Mouse (Mus musculus): ENCODE results near the gene 2810021J22Rik. TPM values are rescaled to one million over a fixed set of nuclear protein-coding genes. Genes with fewer than 3 reads are reported as not detected.
"Not testable (repeated sequence)": the region's sequence is repeated elsewhere in the genome, so short reads cannot be mapped to it uniquely, and the experiment has no call there.

2810021J22Rik gene
- polyA plus RNA-seq (2021): 6.4 TPM

GRCm38 (mm10) chr11:58867039-58867953 is at the start of gene 2810021J22Rik:
TSS of gene 2810021J22Rik (plus strand) at chr11:58867216.
- ChIA-PET CTCF (no interaction called here), POLR2A (interaction anchor here (0.8 kb wide), 1 partner anchor 61 kb away, joined by 3 read pairs; no protein-coding TSS in a partner anchor)
- TF ChIP-seq CTCF (IDR thresholded peaks at IDR 0.05): no peak
- in situ Hi-C loops (cut with MboI; ENCODE audit: low pct_unique_long_range_greater_than_20kb): no loop called here
- ATAC-seq: peak; percentile 66
- no peaks in the 10 kb centered on the region for H3K27me3 ChIP-seq
- no peak for DNase-seq (ENCODE audit: low read depth, low spot score)

GRCm38 (mm10) chr11:58828937-58829336 is 38.1 kb upstream of the 2810021J22Rik start, which contains the start of gene Olfr312:
TSS of gene Olfr312 (plus strand) at chr11:58829237.
- CTCF ChIA-PET; POLR2A ChIA-PET; ATAC-seq; in situ Hi-C loops (cut with MboI; ENCODE audit: low pct_unique_long_range_greater_than_20kb); H3K27me3 ChIP-seq; DNase-seq (ENCODE audit: low read depth, low spot score): not testable (repeated sequence)

- H3K27me3 ChIP-seq: peaks cover 14% of the 10 kb centered on the region
- TF ChIP-seq CTCF (IDR thresholded peaks at IDR 0.05): no peak
- DNase-seq (ENCODE audit: low read depth, low spot score) (no peak), ATAC-seq (no peak)
- in situ Hi-C loops (cut with MboI; ENCODE audit: low pct_unique_long_range_greater_than_20kb): no loop called here
- ChIA-PET CTCF (no interaction called here), POLR2A (no interaction called here)
These were observed 37.3 kb upstream of the 2810021J22Rik start for GRCm38 (mm10) chr11:58829764-58830163.

- in situ Hi-C loops (cut with MboI; ENCODE audit: low pct_unique_long_range_greater_than_20kb); ATAC-seq; CTCF ChIA-PET; DNase-seq (ENCODE audit: low read depth, low spot score); POLR2A ChIA-PET: not testable (repeated sequence)
- peaks cover 31% of the 10 kb centered on the region for H3K27me3 ChIP-seq
These were observed 34.5 kb upstream of the 2810021J22Rik start for GRCm38 (mm10) chr11:58832541-58832940.

GRCm38 (mm10) chr11:58838951-58839350 is 28.1 kb upstream of the 2810021J22Rik start, which contains the start of gene Olfr311:
TSS of gene Olfr311 (plus strand) at chr11:58839251.
- in situ Hi-C loops (cut with MboI; ENCODE audit: low pct_unique_long_range_greater_than_20kb); DNase-seq (ENCODE audit: low read depth, low spot score); ATAC-seq; CTCF ChIA-PET; POLR2A ChIA-PET: not testable (repeated sequence)
- H3K27me3 ChIP-seq: peaks cover 56% of the 10 kb centered on the region

GRCm38 (mm10) chr11:58846919-58847461 is 20.0 kb upstream of the 2810021J22Rik start, which contains the start of gene Gm12258:
TSS of gene Gm12258 (plus strand) at chr11:58847158.
- in situ Hi-C loops (cut with MboI; ENCODE audit: low pct_unique_long_range_greater_than_20kb): no loop called here
- TF ChIP-seq CTCF (IDR thresholded peaks at IDR 0.05): no peak
- CTCF ChIA-PET: no interaction called here
- peak; percentile 100 for ATAC-seq
- DNase-seq (ENCODE audit: low read depth, low spot score): peak; percentile 98
- POLR2A ChIA-PET: no interaction called here
- H3K27me3 ChIP-seq: peaks cover 9% of the 10 kb centered on the region

GRCm38 (mm10) chr11:58847636-58848035 is 19.4 kb upstream of the 2810021J22Rik start:
- ATAC-seq (no peak), DNase-seq (ENCODE audit: low read depth, low spot score) (no peak)
- ChIA-PET POLR2A (no interaction called here), CTCF (no interaction called here)
- H3K27me3 ChIP-seq: peaks cover 9% of the 10 kb centered on the region
- TF ChIP-seq CTCF (IDR thresholded peaks at IDR 0.05): no peak
- in situ Hi-C loops (cut with MboI; ENCODE audit: low pct_unique_long_range_greater_than_20kb): no loop called here

GRCm38 (mm10) chr11:58849731-58850130 is 17.3 kb upstream of the 2810021J22Rik start:
- no peak for TF ChIP-seq CTCF (IDR thresholded peaks at IDR 0.05)
- ATAC-seq: no peak
- in situ Hi-C loops (cut with MboI; ENCODE audit: low pct_unique_long_range_greater_than_20kb): no loop called here
- no peaks in the 10 kb centered on the region for H3K27me3 ChIP-seq
- CTCF ChIA-PET: no interaction called here
- DNase-seq (ENCODE audit: low read depth, low spot score): no peak
- POLR2A ChIA-PET: no interaction called here

GRCm38 (mm10) chr11:58860744-58861143 is 6.3 kb upstream of the 2810021J22Rik start:
- in situ Hi-C loops (cut with MboI; ENCODE audit: low pct_unique_long_range_greater_than_20kb): no loop called here
- H3K27me3 ChIP-seq: no peaks in the 10 kb centered on the region
- CTCF ChIA-PET: no interaction called here
- POLR2A ChIA-PET: no interaction called here
- no peak for DNase-seq (ENCODE audit: low read depth, low spot score)
- no peak for TF ChIP-seq CTCF (IDR thresholded peaks at IDR 0.05)
- ATAC-seq: no peak

GRCm38 (mm10) chr11:58867954-58868330 is 926 bp downstream of the 2810021J22Rik start:
- no peaks in the 10 kb centered on the region for H3K27me3 ChIP-seq
- CTCF ChIA-PET: interaction anchor here (0.9 kb wide), 1 partner anchor 27 kb away, joined by 3 read pairs; no protein-coding TSS in a partner anchor
- POLR2A ChIA-PET: no interaction called here
- DNase-seq (ENCODE audit: low read depth, low spot score) (no peak), ATAC-seq (peak; percentile 22)
- no peak for TF ChIP-seq CTCF (IDR thresholded peaks at IDR 0.05)
- in situ Hi-C loops (cut with MboI; ENCODE audit: low pct_unique_long_range_greater_than_20kb): no loop called here

- ATAC-seq (no peak), DNase-seq (ENCODE audit: low read depth, low spot score) (no peak)
- CTCF ChIA-PET: no interaction called here
- in situ Hi-C loops (cut with MboI; ENCODE audit: low pct_unique_long_range_greater_than_20kb): no loop called here
- TF ChIP-seq CTCF (IDR thresholded peaks at IDR 0.05): no peak
- H3K27me3 ChIP-seq: no peaks in the 10 kb centered on the region
- POLR2A ChIA-PET: no interaction called here
These were observed 3.9 kb downstream of the 2810021J22Rik start for GRCm38 (mm10) chr11:58870961-58871360.

Data from Patski (cell line).